Mouse (Mus musculus) embryonic fibroblast, embryonic 13.5 days (primary cell): ENCODE measurements around the gene Noxo1.

Experiments used
- CTCF ChIP-seq: IDR thresholded peaks from 2 replicates; pipeline ENCODE4 v1.5.1; 2011; ENCODE audit warnings: mild to moderate bottlenecking, control low read depth, low read length, moderate library complexity, borderline replicate concordance; ENCODE audit not compliant: insufficient read depth
- POLR2A ChIP-seq: IDR thresholded peaks from 2 replicates; pipeline ENCODE4 v1.6.1; 2011; ENCODE audit warnings: low read depth, mild to moderate bottlenecking, control low read depth, low read length, moderate library complexity

- TF ChIP-seq CTCF = no peak
- TF ChIP-seq POLR2A = no peak
Observed at GRCm38 (mm10) chr17:24646381-24646780, 49.7 kb upstream of the Noxo1 start.
